Mouse (Mus musculus) lung, embryonic 15.5 days (tissue): ENCODE measurements around the gene Minos1. TPM values are rescaled to one million over a fixed set of nuclear protein-coding genes. Genes with fewer than 3 reads are reported as not detected.

Source experiments
- ATAC-seq: fragments of 200-750 bp; cut with Nextera tagmentation; 2 replicates; pipeline ENCODE4 v1.8.0; 2017; ENCODE audit warnings: moderate number of reproducible peaks, borderline replicate concordance; ENCODE audit not compliant: low FRiP score, low TSS enrichment; ENCODE audit errors: extremely low read depth
- H3K27ac ChIP-seq: fragments of 300-500 bp; sonication (generic); 2 replicates; pipeline ENCODE4 v1.5.1; 2015; ENCODE audit warnings: moderate library complexity, mild to moderate bottlenecking, inconsistent platforms
- H3K27me3 ChIP-seq: fragments of 300-500 bp; sonication (generic); 2 replicates; pipeline ENCODE4 v1.6.1; 2015; ENCODE audit warnings: inconsistent platforms
- H3K36me3 ChIP-seq: fragments of 300-500 bp; sonication (generic); 2 replicates; pipeline ENCODE4 v1.6.1; 2015; ENCODE audit warnings: inconsistent platforms
- H3K4me1 ChIP-seq: fragments of 300-500 bp; sonication (generic); 2 replicates; pipeline ENCODE4 v1.6.1; 2015; ENCODE audit warnings: inconsistent platforms
- H3K4me2 ChIP-seq: fragments of 300-500 bp; sonication (generic); 2 replicates; pipeline ENCODE4 v1.6.1; 2015; ENCODE audit warnings: inconsistent platforms, mild to moderate bottlenecking, moderate library complexity
- H3K4me3 ChIP-seq: fragments of 300-500 bp; sonication (generic); 2 replicates; pipeline ENCODE4 v1.5.1; 2015; ENCODE audit warnings: mild to moderate bottlenecking, inconsistent platforms
- H3K9ac ChIP-seq: fragments of 300-500 bp; sonication (generic); 2 replicates; pipeline ENCODE4 v1.6.1; 2015; ENCODE audit warnings: inconsistent platforms
- H3K9me3 ChIP-seq: fragments of 300-500 bp; sonication (generic); 2 replicates; pipeline ENCODE4 v1.6.1; 2016; ENCODE audit warnings: inconsistent platforms
- WGBS: fragments of 180-500 bp; shearing (Covaris S2); methylation state at CpG from one replicate; pipeline ENCODE4 v1.1.7; 2015; 5-methylcytosine and 5-hydroxymethylcytosine counted together
- polyA plus RNA-seq: library from polyadenylated mRNA; unstranded; fragments of >200 nt; fragmentation: Nextera tagmentation; extraction: Ambion mirVana; gene quantifications from 2 replicates; pipeline ENCODE4 v1.2.1, GENCODE M21; 2015

The Minos1 gene
- polyA plus RNA-seq, 1 experiment from 2014 or later = 517 TPM

DNA sequence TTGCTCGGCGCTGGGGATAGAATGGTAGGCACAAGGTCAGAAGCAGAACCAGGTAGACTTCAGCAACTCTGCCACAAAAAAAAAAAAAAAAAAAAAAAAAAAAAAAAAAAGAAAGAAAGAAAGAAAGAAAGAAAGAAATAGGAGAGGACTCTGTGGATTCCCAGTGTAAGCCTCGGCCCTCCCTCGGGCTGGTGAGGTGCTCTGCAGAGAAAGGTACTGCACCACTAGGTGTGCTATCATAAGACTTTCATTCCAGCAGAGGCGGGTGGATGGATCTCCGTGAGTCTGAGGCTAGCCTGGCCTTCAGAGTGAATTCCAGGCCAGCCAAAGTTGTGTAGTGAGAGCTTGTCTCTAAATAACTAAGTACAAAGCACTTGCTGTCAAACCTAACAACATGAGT, 10.9 kb upstream of the Minos1 start:
- Histone ChIP-seq H3K9ac (no peak overlapping the region), H3K4me3 (no peak overlapping the region), H3K4me2 (no peak overlapping the region), H3K27me3 (no peaks in the 10 kb centered on the region), H3K36me3 (no peaks in the 10 kb centered on the region), H3K9me3 (no peaks in the 10 kb centered on the region), H3K27ac (no peak overlapping the region), H3K4me1 (peaks cover 9% of the 10 kb centered on the region; the same call in 1 of the 2 replicates)
- ATAC-seq = no peak
- WGBS = 67% methylated on average over 6 of the region's 6 CpGs

DNA sequence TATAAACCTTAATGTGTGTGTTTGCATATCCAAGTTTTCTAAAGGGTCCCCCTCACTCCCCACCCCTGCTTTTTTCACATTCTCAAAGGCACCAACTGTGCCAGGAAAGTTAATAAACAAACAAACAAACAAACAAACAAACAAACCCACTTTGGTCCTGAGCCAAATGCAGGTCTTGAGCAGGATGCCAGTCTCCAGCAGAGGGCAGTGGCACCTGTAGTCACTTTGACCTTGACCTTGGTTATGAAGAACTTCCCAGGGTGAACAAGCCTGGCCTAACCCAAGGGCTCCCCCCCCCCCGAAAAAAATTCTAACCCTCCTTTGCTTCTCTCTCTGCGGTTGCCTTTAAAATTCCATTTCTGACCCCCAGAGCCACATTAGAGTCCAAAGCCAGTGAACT, 9.4 kb upstream of the Minos1 start:
- ATAC-seq = no peak
- H3K9ac ChIP-seq = no peak overlapping the region
- no peaks in the 10 kb centered on the region for H3K27me3 ChIP-seq
- H3K27ac ChIP-seq = no peak overlapping the region
- H3K4me1 ChIP-seq = peaks cover 9% of the 10 kb centered on the region; the same call in 1 of the 2 replicates
- H3K9me3 ChIP-seq = no peaks in the 10 kb centered on the region
- no peak overlapping the region for H3K4me2 ChIP-seq
- no peak overlapping the region for H3K4me3 ChIP-seq
- no peaks in the 10 kb centered on the region for H3K36me3 ChIP-seq
- 65% methylated on average over 2 of the region's 2 CpGs for WGBS

DNA sequence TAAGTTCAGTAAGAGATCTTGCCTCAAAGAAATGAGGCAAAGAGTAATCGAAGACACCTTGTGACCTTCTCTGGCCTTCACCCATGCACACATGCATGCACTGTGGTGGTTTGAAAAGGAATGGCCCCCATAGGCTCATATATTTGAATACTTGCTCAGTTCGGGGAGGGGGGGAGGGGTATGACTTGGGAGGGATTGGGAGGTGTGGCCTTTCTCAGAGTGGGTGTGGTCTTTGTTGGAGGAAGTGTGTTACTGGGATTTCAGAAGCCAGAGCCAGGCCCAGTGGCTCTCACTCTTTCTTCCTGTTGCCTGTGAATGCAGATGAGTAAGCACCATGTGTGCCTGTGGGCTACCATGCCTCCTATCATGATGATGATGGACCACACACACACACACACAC, 5.1 kb upstream of the Minos1 start:
- Histone ChIP-seq H3K4me2 (no peak overlapping the region), H3K36me3 (no peaks in the 10 kb centered on the region), H3K27me3 (no peaks in the 10 kb centered on the region), H3K4me1 (no peaks in the 10 kb centered on the region; the same call in 1 of the 2 replicates), H3K27ac (no peak overlapping the region), H3K9me3 (no peaks in the 10 kb centered on the region), H3K9ac (no peak overlapping the region), H3K4me3 (no peak overlapping the region)
- WGBS = 72% methylated on average over 2 of the region's 2 CpGs
- no peak for ATAC-seq

GRCm38 (mm10) chr4:139133109-139133508, 2.2 kb upstream of the Minos1 start:
- Histone ChIP-seq H3K9me3 (no peaks in the 10 kb centered on the region), H3K4me1 (peaks cover 15% of the 10 kb centered on the region), H3K27me3 (no peaks in the 10 kb centered on the region), H3K36me3 (no peaks in the 10 kb centered on the region), H3K9ac (no peak overlapping the region), H3K27ac (no peak overlapping the region), H3K4me2 (no peak overlapping the region), H3K4me3 (no peak overlapping the region)
- no peak for ATAC-seq
- 72% methylated on average over 5 of the region's 5 CpGs for WGBS

- no peak for ATAC-seq
- H3K4me3 ChIP-seq = no peak overlapping the region
- no peak overlapping the region for H3K4me2 ChIP-seq
- H3K27ac ChIP-seq = no peak overlapping the region
- no peaks in the 10 kb centered on the region for H3K27me3 ChIP-seq
- H3K4me1 ChIP-seq = peaks cover 15% of the 10 kb centered on the region
- H3K36me3 ChIP-seq = no peaks in the 10 kb centered on the region
- no peak overlapping the region for H3K9ac ChIP-seq
- H3K9me3 ChIP-seq = no peaks in the 10 kb centered on the region
- WGBS = 81% methylated on average over 14 of the region's 14 CpGs
Observed at GRCm38 (mm10) chr4:139131858-139132672, 1.2 kb upstream of the Minos1 start.

DNA sequence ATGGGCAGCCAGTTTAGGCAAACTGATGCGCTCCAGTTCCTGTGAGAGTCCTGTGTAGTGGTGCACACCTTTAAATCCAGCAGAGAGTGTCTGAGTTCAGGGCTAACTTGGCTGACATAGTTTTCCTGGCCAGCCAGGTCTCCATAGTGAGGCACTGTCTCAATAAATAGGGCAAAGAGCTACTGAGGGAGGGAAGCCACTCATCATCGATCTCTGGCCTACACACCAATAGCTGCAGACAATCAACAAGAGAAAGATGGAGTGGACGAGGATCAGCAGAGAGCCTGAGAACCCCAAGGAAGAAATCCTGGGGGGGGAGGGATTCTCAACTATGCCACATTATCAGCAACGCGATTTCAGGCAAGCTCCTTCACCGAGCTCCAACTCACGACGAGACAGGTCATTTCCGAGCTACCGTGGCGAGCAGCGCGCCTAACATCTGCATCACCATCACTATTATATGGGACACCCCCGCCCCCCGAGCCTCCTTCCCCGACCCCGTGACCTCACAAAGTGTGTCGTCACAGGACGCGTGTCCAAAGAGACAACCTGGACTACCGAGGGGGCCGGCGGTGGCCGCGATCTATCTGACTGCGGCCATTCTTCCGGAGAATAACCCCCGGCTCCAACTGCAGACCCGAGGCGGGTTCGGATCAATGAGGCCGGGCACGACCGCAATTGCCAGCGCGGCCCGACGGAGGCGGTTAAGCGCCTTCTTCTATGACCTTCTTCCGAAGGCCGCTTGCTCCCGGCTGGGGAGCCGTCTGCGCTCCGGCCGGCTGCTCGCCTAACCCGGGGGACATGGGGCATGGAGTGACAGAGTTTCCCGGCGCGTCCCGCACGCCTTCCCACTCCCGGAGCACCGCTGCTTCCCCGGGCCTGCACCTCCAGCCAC, 860 bp downstream of the Minos1 start:
- WGBS = 3% methylated on average over 57 of the region's 57 CpGs
- no peak; the same call in 1 of the 2 replicates for ATAC-seq

DNA sequence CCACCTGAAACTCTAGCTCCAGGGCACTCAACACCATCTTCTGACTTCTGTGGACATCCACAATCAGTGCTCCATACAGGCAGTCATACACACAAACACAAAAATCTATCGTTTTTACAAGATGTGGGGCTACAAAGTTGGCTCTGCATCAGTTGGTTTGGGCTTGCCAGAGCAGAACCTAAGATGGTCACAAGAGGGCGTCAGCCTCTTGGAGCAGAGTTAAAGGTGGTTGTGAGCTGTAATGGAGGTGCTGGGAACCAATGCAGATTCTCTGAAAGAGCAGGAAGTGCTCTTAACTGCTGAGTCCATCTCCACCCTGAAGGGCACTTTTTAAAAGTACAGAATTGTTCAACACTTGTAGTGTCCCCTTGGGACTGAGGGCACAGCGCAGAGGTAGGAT, 4.4 kb downstream of the Minos1 start:
- no peak overlapping the region for H3K27ac ChIP-seq
- H3K4me1 ChIP-seq = peaks cover 15% of the 10 kb centered on the region
- no peak overlapping the region for H3K9ac ChIP-seq
- 84% methylated on average over 3 of the region's 3 CpGs for WGBS
- no peak overlapping the region for H3K4me2 ChIP-seq
- no peaks in the 10 kb centered on the region for H3K27me3 ChIP-seq
- H3K9me3 ChIP-seq = no peaks in the 10 kb centered on the region
- no peak overlapping the region for H3K4me3 ChIP-seq
- no peak for ATAC-seq
- no peaks in the 10 kb centered on the region for H3K36me3 ChIP-seq

More for the DNA sequence above, 860 bp downstream of the Minos1 start:
- Histone ChIP-seq H3K27ac (peak overlapping the region; percentile 85), H3K36me3 (no peaks in the 10 kb centered on the region), H3K9ac (peak overlapping the region; percentile 88), H3K27me3 (no peaks in the 10 kb centered on the region), H3K9me3 (no peaks in the 10 kb centered on the region), H3K4me1 (peaks cover 15% of the 10 kb centered on the region), H3K4me3 (peak overlapping the region; percentile 92), H3K4me2 (peak overlapping the region; percentile 83)

GRCm38 (mm10) chr4:139124940-139125339, 6.0 kb downstream of the Minos1 start:
- Histone ChIP-seq H3K9me3 (no peaks in the 10 kb centered on the region), H3K4me3 (no peak overlapping the region), H3K9ac (no peak overlapping the region), H3K4me2 (no peak overlapping the region), H3K27ac (no peak overlapping the region), H3K36me3 (no peaks in the 10 kb centered on the region), H3K27me3 (no peaks in the 10 kb centered on the region), H3K4me1 (peaks cover 20% of the 10 kb centered on the region)
- 75% methylated on average over 6 of the region's 6 CpGs for WGBS
- ATAC-seq = no peak

DNA sequence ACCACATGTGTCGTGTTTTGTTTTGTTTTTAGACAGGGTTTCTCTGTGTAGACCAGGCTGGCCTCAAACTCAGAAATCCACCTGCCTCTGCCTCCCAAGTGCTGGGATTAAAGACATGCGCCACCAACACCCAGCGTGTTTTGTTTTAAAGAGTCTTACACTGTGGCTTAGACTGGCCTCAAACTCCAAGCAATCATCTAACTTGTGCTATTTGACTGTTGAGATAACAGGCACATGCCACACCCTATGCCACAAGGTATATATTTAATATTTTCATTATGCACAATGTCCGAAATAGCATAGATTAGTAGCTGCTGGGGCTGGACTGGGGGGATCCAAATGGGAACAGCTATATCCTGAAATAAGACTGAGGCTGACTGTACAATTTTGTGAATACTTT, 8.4 kb downstream of the Minos1 start:
- Histone ChIP-seq H3K4me1 (peaks cover 26% of the 10 kb centered on the region), H3K4me2 (no peak overlapping the region), H3K36me3 (no peaks in the 10 kb centered on the region), H3K27me3 (no peaks in the 10 kb centered on the region), H3K9me3 (no peaks in the 10 kb centered on the region), H3K9ac (no peak overlapping the region), H3K4me3 (no peak overlapping the region), H3K27ac (no peak overlapping the region)
- WGBS = 92% methylated on average over 4 of the region's 4 CpGs
- ATAC-seq = no peak

DNA sequence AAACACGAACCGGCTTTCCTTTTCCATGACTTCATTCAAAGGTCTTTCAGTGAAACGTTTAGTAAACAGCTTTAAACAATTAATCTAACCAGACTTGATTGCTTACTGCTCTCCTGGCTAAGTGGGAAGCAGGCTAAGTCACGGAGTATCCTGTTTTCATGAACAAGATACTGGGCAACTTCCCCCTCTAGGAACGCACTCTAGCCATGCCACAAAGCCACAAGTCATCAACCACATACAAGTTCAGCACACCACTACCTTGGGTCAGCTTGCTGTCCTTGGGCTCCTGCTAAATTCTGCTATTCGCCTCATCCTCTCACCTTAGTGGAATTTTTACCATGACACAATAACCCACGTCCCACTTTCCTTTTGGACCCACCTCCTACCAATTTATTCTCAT, 9.9 kb downstream of the Minos1 start:
- 51% methylated on average over 7 of the region's 7 CpGs for WGBS
- no peak overlapping the region for H3K9ac ChIP-seq
- peaks cover 26% of the 10 kb centered on the region for H3K4me1 ChIP-seq
- no peak for ATAC-seq
- no peaks in the 10 kb centered on the region for H3K36me3 ChIP-seq
- H3K27ac ChIP-seq = peak overlapping the region; percentile 49
- no peaks in the 10 kb centered on the region for H3K27me3 ChIP-seq
- no peaks in the 10 kb centered on the region for H3K9me3 ChIP-seq
- H3K4me2 ChIP-seq = no peak overlapping the region
- H3K4me3 ChIP-seq = no peak overlapping the region

DNA sequence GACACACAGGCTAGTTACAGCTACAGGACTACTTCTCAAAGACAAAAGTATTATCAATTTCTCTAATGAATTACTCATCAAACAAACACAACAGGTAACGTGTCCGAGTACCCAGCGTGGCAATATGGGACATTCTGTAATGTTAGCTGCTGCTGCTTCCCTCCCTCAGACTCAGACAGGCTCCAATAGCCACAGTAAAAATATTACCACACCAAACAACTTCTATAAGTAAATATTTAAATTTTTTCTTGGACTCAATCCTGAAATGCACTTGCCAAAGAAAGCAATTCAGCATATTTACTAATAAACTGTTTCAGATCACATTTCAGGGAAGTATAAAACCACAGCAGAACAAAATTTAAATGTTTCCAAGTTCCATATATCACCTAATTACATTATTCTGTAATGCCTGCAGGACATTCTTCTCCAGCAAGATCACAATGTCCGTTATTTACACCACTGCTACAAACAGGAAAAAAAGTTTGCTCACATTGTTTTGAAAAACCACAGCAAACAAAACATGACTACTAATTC, 10.6 kb downstream of the Minos1 start:
- Histone ChIP-seq H3K4me3 (no peak overlapping the region), H3K27me3 (no peaks in the 10 kb centered on the region), H3K9ac (no peak overlapping the region), H3K9me3 (no peaks in the 10 kb centered on the region), H3K36me3 (no peaks in the 10 kb centered on the region), H3K27ac (peak overlapping the region; percentile 49), H3K4me1 (peaks cover 26% of the 10 kb centered on the region), H3K4me2 (no peak overlapping the region)
- no peak for ATAC-seq
- 37% methylated on average over 4 of the region's 4 CpGs for WGBS
